Mouse (Mus musculus) brain, embryonic 14.5 days (tissue): ENCODE results near the gene Taok3. TPM values are rescaled to one million over a fixed set of nuclear protein-coding genes. Genes with fewer than 3 reads are reported as not detected.

Experiments
- DNase-seq: peaks from one replicate; pipeline ENCODE4 v3.0.0-alpha.2; 2011; ENCODE audit warnings: low read depth
- CTCF ChIP-seq: fragments of 200-500 bp; IDR thresholded peaks from 2 replicates; pipeline ENCODE4 v1.5.1; 2012; ENCODE audit warnings: inconsistent platforms, mild to moderate bottlenecking, moderate library complexity, borderline replicate concordance; ENCODE audit not compliant: insufficient read depth, insufficient read length; ENCODE audit errors: extremely low read depth
- POLR2A ChIP-seq: fragments of 200-500 bp; IDR thresholded peaks from 2 replicates; pipeline ENCODE4 v1.6.1; 2012; ENCODE audit warnings: mild to moderate bottlenecking, inconsistent platforms, borderline replicate concordance; ENCODE audit not compliant: poor library complexity, insufficient read depth, insufficient read length, severe bottlenecking; ENCODE audit errors: extremely low read depth
- polyA plus RNA-seq: library from polyadenylated mRNA; depleted of rRNA; stranded (reverse); fragments of >200 nt; gene quantifications from 2 replicates; pipeline ENCODE4 v1.2.3, GENCODE M21; 2012

Gene Taok3
- polyA plus RNA-seq, 1 experiment = 41.3 TPM

DNA sequence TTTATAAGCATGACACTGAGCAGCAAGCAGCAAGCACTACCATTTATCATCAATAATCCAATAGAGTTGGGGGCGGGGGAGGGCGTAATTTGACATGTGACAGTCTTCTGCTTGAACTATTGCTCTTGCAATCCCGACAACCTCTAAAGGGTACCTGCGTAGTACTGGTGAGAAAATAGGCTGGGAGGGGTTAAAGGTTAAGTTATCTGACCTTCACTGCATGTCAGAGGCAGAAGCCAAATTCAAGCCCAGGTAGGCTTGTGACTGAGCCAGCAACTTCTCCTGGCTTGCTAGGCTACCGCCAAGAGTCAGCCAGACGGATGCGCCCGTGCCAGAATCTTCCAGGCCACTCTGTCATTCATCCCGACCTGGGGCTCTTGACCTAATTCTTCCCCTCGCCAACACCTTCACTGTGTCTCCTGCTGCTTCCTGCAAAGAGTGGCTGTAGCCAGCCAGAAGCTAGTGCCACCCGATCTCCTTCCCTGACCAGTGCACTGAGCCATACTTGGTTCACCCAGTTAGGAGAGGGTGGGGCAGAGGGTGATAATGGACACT is 47.0 kb downstream of the Taok3 start:
- TF ChIP-seq CTCF (no peak), POLR2A (no peak)
- no peak for DNase-seq

DNA sequence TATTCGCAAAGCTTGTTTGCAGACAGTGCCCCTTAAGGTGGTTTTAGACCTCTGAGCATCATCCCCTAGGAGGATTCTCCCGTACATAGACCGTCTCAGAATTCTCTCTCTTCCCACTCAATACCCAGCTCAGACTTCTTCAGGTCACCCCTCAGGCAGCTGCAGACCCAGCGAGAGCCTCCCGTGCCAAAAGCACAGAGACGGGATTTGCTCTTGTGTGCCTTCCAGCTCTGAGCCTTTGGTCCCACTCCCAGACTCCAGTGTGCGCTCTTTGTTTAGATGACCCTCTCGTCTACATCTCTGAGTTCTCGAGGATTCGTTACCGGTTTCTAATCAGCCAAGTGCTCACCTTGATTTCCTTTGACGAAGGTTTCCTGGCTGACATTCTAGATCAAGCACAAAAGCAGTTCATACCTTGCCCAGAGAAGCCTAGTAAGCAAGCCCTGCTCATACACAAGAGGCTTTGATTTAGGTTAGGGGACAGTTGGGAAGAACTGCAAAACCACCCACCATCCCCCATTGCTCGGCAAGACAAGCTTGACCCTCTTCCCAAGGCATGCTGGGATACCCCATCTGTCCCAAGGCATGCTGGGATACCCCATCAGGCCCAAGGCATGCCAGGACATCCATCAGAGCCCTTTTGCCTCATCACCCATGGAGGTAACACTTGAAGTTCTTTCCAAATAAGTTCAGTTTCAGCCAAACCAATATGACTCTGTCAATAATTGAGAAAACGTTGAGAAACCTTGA is 48.6 kb downstream of the Taok3 start:
- no peak for DNase-seq
- TF ChIP-seq POLR2A (no peak), CTCF (no peak)

DNA sequence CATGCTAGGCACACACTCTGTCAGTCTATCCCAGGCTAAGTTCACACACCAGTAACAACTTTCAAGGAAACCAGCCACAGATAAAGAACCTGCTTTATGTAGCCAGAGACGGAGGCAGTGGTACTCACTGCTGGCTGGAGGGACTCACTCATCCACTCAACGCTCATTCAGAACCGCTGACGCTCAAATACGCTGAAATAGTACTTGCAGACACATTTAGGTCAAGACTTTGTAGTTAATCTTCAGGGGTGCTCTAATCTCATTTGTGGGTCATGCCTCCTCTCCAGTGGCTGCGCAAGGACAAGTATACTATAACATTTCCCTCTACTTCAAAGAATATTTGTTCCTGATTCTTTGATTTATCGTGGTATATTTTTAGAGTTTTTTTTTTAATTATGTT is 54.1 kb downstream of the Taok3 start:
- DNase-seq = no peak
- TF ChIP-seq CTCF = no peak
- TF ChIP-seq POLR2A = no peak

DNA sequence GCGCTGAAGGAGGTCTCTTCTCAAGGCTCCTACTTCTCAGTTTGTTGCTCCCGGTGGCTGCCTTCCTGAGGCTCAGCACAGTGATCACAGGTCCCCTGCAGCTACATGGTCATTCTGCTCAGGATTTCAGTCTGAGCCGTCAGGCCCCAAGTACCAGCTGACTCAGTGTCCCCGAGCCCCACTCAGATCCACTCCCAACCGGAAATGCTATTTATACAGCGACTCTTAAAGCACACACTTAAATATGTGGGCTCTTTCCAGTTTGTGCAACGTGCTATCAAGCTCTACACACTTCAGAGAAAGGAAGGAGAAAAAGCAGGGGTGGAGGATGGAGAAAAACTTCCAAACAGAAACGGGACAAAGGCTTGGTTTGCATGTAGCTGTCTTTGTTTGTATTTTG is 56.0 kb downstream of the Taok3 start:
- TF ChIP-seq CTCF (no peak), POLR2A (no peak)

DNA sequence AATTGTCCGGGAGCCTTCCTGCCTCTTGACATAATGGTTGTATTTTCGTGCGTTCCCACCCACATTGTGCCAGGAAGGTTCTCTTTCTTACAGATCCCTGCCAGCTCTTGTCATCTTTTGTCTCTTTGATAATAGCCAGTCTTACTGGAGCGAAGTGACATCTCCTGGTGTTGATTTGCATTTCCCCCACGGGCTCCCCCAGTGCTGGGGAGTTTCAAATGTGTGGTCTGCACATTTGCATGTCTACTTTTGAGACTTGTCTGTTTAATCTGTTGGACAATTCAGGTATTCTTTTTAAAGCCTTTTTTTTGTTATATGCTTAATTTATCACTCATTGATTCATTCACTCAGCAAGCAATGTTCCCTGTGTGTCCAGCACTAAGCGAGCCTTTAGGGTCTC is 58.1 kb downstream of the Taok3 start:
- no peak for TF ChIP-seq CTCF
- TF ChIP-seq POLR2A = no peak
- peak; percentile 28 for DNase-seq

More for the DNA sequence above, 56.0 kb downstream of the Taok3 start:
- no peak for DNase-seq

DNA sequence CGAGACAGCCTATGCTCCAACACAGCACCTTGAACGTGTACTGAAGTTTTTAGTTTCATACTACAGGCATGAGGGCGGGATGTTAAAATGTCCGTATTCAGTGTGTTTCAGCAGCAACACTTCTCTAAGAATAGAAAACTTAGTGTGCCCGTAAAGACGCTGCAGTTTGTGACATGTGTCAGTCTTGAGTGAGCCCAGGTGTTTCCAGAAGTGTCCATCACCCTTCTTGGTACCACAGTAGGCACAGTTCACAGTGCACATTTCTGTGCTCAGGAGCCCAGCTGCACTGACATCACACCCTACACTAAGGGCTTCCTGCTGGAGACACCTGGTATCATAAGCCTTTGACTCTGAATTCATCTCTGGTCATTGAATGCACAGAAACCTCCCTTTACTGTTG is 58.6 kb downstream of the Taok3 start:
- TF ChIP-seq POLR2A (no peak), CTCF (no peak)
- no peak for DNase-seq

DNA sequence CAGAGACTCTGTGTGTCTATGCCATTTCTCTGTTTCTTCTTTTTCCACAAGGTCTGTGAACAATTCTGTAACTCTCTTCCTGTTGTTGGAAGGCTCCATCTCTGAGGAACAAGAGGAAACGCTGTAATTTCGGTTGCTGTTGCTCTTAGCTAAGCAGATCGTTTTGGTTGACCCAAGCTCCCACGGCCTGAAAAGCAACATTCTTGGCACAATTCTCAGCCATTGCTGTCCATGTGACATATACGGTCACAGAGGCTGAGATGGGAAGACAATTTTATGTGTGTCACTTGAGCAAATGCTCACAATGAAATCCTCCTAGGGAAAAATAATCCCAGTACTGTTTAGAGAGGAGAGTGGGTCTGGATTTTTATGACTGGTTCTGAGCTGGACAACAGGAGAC is 62.0 kb downstream of the Taok3 start:
- no peak for DNase-seq
- TF ChIP-seq CTCF (no peak), POLR2A (no peak)

DNA sequence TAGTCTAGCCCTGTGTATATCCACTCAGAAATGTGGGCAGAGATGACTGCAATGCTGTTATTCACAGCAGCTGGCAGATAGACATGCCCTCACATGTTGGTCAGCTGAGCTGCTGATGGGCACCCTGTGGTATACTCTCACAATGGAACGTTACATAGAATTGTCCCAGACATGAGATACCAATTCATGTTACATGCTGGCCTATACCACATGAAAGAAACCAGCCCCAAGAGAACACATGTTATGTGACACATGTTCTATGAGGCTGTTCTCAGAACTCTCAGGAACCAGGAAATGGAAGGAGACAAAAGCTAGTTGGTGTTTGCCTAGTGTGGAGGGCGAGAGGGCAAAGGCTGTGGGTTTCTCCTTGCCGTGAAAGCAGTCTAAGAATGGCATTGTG is 62.5 kb downstream of the Taok3 start:
- no peak for TF ChIP-seq CTCF
- no peak for TF ChIP-seq POLR2A
- DNase-seq = no peak

DNA sequence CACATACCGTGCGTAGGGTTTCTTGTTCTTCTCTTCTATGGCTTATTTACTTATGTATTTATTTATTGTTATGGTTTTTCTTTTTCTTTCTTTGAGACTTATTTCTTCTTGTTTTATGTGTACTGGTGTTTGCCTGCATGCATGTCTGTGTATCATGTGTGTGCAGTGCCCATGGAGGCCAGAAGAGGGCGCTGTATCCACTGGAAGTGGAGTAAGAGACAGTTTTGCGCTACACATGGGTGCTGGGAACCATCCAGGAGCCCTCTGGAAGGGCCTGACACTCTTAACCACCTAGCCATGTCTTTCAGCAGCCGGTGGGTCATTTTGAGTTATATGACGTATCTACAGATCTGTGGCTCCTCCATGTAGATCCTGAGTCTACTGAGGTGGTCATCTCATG is 64.9 kb downstream of the Taok3 start:
- TF ChIP-seq POLR2A (no peak), CTCF (peak; percentile 11; the same call in 1 of the 2 replicates)
- no peak for DNase-seq

DNA sequence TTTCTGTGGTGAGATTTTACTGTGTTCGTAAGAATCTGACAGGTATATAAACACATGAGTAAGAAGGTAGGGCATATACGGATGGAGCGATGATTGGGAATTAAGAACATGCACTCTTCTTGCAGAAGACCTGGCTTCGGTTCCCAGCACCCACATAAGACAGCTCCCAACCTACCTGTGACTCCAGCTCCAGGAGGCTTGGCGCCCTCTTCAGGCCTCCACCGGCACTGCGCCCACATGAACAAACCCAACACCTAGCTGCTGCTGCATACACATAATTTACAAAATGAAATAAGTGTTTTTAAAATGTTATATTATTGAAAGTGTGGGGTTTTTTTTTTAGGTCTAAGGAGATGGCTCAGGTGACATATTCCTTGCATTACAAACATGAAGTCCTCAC is 65.7 kb downstream of the Taok3 start:
- DNase-seq = no peak
- peak; percentile 43 for TF ChIP-seq CTCF
- TF ChIP-seq POLR2A = no peak

DNA sequence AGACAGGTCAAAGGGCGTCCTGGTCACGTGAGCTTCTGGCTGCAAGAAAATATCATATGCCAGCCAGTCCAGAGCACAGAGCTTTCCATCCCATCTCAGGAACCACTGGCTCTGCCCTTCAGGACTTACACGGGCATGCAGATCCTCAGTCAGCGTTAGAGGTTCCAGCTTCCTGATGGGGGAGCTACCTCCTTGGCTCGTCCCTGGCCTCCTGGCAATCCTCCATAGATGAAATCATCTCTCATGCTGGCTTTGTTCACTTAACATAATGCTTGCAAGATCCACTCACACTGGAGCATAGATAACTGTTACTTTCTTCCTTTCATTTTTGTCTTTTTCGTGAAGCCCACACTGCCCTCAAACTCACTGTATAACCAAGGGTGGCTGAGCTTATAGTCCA is 72.1 kb downstream of the Taok3 start:
- no peak for TF ChIP-seq POLR2A
- TF ChIP-seq CTCF = no peak

DNA sequence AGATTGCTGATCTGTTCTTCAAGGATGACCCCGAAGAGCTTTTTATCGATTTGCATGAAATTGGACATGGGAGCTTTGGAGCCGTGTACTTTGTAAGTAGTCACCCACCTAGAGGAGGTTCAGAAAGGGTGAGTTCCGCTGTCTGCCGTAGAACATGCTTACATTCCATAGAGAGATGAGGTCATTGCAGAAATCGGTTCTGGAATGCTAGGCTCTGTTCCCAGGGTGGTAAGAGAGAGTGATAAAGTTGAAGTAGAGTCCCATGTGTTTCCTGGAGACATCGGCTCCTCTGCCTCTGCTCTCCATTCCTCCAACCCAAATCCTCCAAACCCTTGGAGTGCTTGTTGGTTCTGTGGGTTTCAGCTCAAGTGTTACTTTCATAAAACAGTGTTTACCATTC is 73.8 kb downstream of the Taok3 start:
- no peak for DNase-seq
- no peak for TF ChIP-seq POLR2A

More for the DNA sequence above, 72.1 kb downstream of the Taok3 start:
- DNase-seq = peak; percentile 7
